Mouse (Mus musculus) splenic B cell, adult 2 months (primary cell): ENCODE results near the gene Il21.

Experiments used
- DNase-seq: peaks from one replicate; pipeline ENCODE4 v3.0.0-alpha.2; 2011; ENCODE audit warnings: low read depth, low spot score
- H3K27me3 ChIP-seq: 2 replicates; pipeline ENCODE4 v1.6.1; 2012; ENCODE audit warnings: mild to moderate bottlenecking, low read length, moderate library complexity, mixed read lengths; ENCODE audit not compliant: control insufficient read depth, poor library complexity, insufficient read depth, severe bottlenecking
- H3K36me3 ChIP-seq: 2 replicates; pipeline ENCODE4 v1.6.1; 2012; ENCODE audit warnings: mild to moderate bottlenecking, low read length, moderate library complexity, mixed read lengths; ENCODE audit not compliant: control insufficient read depth, poor library complexity, insufficient read depth, severe bottlenecking

Gene Il21

GRCm38 (mm10) chr3:37232586-37233222, at the start of gene Il21:
Gene Il21, minus strand, starts transcription at chr3:37232636.
- no peaks in the 10 kb centered on the region for H3K36me3 ChIP-seq
- DNase-seq, result no peak
- H3K27me3 ChIP-seq, result no peaks in the 10 kb centered on the region

- DNase-seq, result peak; percentile 68
- Histone ChIP-seq H3K27me3 (no peaks in the 10 kb centered on the region), H3K36me3 (no peaks in the 10 kb centered on the region)
These were observed 48.4 kb upstream of the Il21 start for GRCm38 (mm10) chr3:37280871-37281270.

GRCm38 (mm10) chr3:37280221-37280620, 47.8 kb upstream of the Il21 start:
- peak; percentile 6 for DNase-seq
- H3K27me3 ChIP-seq, result no peaks in the 10 kb centered on the region

GRCm38 (mm10) chr3:37274661-37275060, 42.2 kb upstream of the Il21 start:
- H3K36me3 ChIP-seq, result no peaks in the 10 kb centered on the region
- no peak for DNase-seq
- no peaks in the 10 kb centered on the region for H3K27me3 ChIP-seq

More at GRCm38 (mm10) chr3:37280221-37280620, 47.8 kb upstream of the Il21 start:
- no peaks in the 10 kb centered on the region for H3K36me3 ChIP-seq

- DNase-seq, result peak; percentile 11
- Histone ChIP-seq H3K27me3 (no peaks in the 10 kb centered on the region), H3K36me3 (no peaks in the 10 kb centered on the region)
These were observed 40.7 kb upstream of the Il21 start for GRCm38 (mm10) chr3:37273092-37273491.

GRCm38 (mm10) chr3:37271209-37271608, 38.8 kb upstream of the Il21 start:
- Histone ChIP-seq H3K36me3 (no peaks in the 10 kb centered on the region), H3K27me3 (no peaks in the 10 kb centered on the region)
- peak; percentile 76 for DNase-seq

GRCm38 (mm10) chr3:37269926-37270325, 37.5 kb upstream of the Il21 start:
- no peak for DNase-seq
- H3K36me3 ChIP-seq, result no peaks in the 10 kb centered on the region
- H3K27me3 ChIP-seq, result no peaks in the 10 kb centered on the region

- no peak for DNase-seq
- H3K27me3 ChIP-seq, result no peaks in the 10 kb centered on the region
- H3K36me3 ChIP-seq, result no peaks in the 10 kb centered on the region
These were observed 35.9 kb upstream of the Il21 start for GRCm38 (mm10) chr3:37268338-37268737.

GRCm38 (mm10) chr3:37259331-37259999, 27.0 kb upstream of the Il21 start:
- DNase-seq, result no peak
- H3K27me3 ChIP-seq, result no peaks in the 10 kb centered on the region
- no peaks in the 10 kb centered on the region for H3K36me3 ChIP-seq

GRCm38 (mm10) chr3:37257776-37258175, 25.3 kb upstream of the Il21 start:
- Histone ChIP-seq H3K27me3 (no peaks in the 10 kb centered on the region), H3K36me3 (no peaks in the 10 kb centered on the region)
- no peak for DNase-seq

GRCm38 (mm10) chr3:37250967-37251366, 18.5 kb upstream of the Il21 start:
- DNase-seq, result no peak

GRCm38 (mm10) chr3:37235025-37235424, 2.6 kb upstream of the Il21 start:
- H3K36me3 ChIP-seq, result no peaks in the 10 kb centered on the region
- no peak for DNase-seq
- H3K27me3 ChIP-seq, result no peaks in the 10 kb centered on the region

More at GRCm38 (mm10) chr3:37250967-37251366, 18.5 kb upstream of the Il21 start:
- no peaks in the 10 kb centered on the region for H3K27me3 ChIP-seq
- no peaks in the 10 kb centered on the region for H3K36me3 ChIP-seq

- Histone ChIP-seq H3K36me3 (no peaks in the 10 kb centered on the region), H3K27me3 (no peaks in the 10 kb centered on the region)
- no peak for DNase-seq
These were observed 1.3 kb downstream of the Il21 start for GRCm38 (mm10) chr3:37231153-37231552.

- no peak for DNase-seq
- H3K27me3 ChIP-seq, result no peaks in the 10 kb centered on the region
- no peaks in the 10 kb centered on the region for H3K36me3 ChIP-seq
These were observed 3.2 kb downstream of the Il21 start for GRCm38 (mm10) chr3:37229082-37229829.

GRCm38 (mm10) chr3:37225124-37225523, 7.3 kb downstream of the Il21 start:
- H3K27me3 ChIP-seq, result no peaks in the 10 kb centered on the region
- H3K36me3 ChIP-seq, result no peaks in the 10 kb centered on the region

More at GRCm38 (mm10) chr3:37225124-37225523, 7.3 kb downstream of the Il21 start:
- DNase-seq, result no peak
